ENCODE assay signal across 9 mouse cellular contexts in the genomic region with DNA sequence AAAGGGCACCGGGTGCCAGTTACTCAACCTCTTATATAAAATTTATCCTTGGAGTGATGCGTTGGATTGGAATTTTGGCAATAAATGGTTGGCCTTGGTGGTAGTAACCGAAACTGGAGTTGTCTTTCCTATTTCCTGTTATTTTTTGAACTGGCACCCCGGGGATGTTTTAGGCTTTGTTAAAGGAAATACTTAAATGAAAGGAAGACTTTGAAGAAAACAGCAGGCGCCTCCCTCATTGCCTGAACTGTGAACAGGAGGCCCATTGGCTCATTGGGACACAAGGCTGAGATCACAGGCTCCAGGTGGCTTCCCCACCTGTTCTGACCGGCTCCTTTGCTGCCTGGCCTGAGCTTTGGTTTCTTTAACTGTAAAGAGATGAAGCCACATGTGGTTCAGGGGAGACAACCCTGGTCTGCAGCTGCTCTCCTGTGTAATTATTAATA. TPM values are rescaled to one million over a fixed set of nuclear protein-coding genes. Genes with fewer than 3 reads are reported as not detected.
DNase-seq lines count a peak whose midpoint lies in the region; ATAC-seq and TF ChIP-seq lines count a peak whose summit lies in the region.
"Had no signal": no experiment of that assay in that cellular context is flagged by ENCODE, and none has a peak within 500 bp of the region (broad histone marks: within the 10 kb centered on the region; RNA-seq: fewer than 3 reads in every experiment).

No protein-coding gene starts in this region.

- DNase-seq in heart, postnatal 0 days (ENCODE audit: low spot score): no peak
- DNase-seq in heart, postnatal 10 days: no peak
- peak; percentile 64 for DNase-seq in 3134 (ENCODE audit: extremely low read depth, insufficient read length, low spot score)
- no peak for DNase-seq in layer of hippocampus, postnatal 10 days (ENCODE audit: low spot score in 2 of 2)
- DNase-seq in right cerebral cortex, adult 18-20 months: no peak
- DNase-seq in left cerebral cortex, postnatal 14 days (ENCODE audit: low spot score in 2 of 2): no peak
- DNase-seq: heart, adult 2 months had no signal

- H3K9me3 ChIP-seq in heart, postnatal 0 days (replicated peaks; ENCODE audit: control insufficient read depth, low read length): no peaks in the 10 kb centered on the region
- no peaks in the 10 kb centered on the region for H3K9me3 ChIP-seq in embryonic facial prominence, embryonic 12.5 days
- H3K9me3 ChIP-seq in limb, embryonic 12.5 days: no peaks in the 10 kb centered on the region

- TF ChIP-seq EP300 in heart, postnatal 0 days (IDR thresholded peaks at IDR 0.05; ENCODE audit: low read depth): no peak

- no peak overlapping the region for H3K4me3 ChIP-seq in heart, postnatal 0 days (ENCODE audit: low read depth, low read length)
- no peak overlapping the region for H3K4me3 ChIP-seq in embryonic facial prominence, embryonic 12.5 days
- no peak overlapping the region for H3K4me3 ChIP-seq in limb, embryonic 12.5 days (replicated peaks)
- H3K4me3 ChIP-seq: heart, adult 2 months had no signal

- H3K4me1 ChIP-seq in heart, postnatal 0 days (ENCODE audit: control insufficient read depth, insufficient read depth): 0 out of 2 replicates have a peak, but pooled peaks cover 11% of the 10 kb centered on the region
- peaks cover 22% of the 10 kb centered on the region; the same call in 1 of the 2 replicates for H3K4me1 ChIP-seq in embryonic facial prominence, embryonic 12.5 days
- peaks cover 35% of the 10 kb centered on the region for H3K4me1 ChIP-seq in limb, embryonic 12.5 days (replicated peaks)

- no peaks in the 10 kb centered on the region for H3K27me3 ChIP-seq in heart, postnatal 0 days (ENCODE audit: control insufficient read depth, insufficient read depth, low read length)
- no peaks in the 10 kb centered on the region for H3K27me3 ChIP-seq in embryonic facial prominence, embryonic 12.5 days
- H3K27me3 ChIP-seq in limb, embryonic 12.5 days: no peaks in the 10 kb centered on the region

- 66% methylated on average over 6 of the region's 6 CpGs for WGBS in heart, postnatal 0 days
- 40% methylated on average over 6 of the region's 6 CpGs for WGBS in embryonic facial prominence, embryonic 12.5 days
- WGBS in limb, embryonic 12.5 days: 29% methylated on average over 6 of the region's 6 CpGs

- no peak for ATAC-seq in heart, postnatal 0 days (ENCODE audit: insufficient read depth, low read depth)
- ATAC-seq in embryonic facial prominence, embryonic 12.5 days (ENCODE audit: insufficient number of reproducible peaks, insufficient read depth, low FRiP score, low TSS enrichment): 0 out of 2 replicates have a peak, but pooled peaks have one; percentile 52
- ATAC-seq in limb, embryonic 12.5 days (ENCODE audit: insufficient number of reproducible peaks, insufficient read depth, low FRiP score, low TSS enrichment, low read depth): peak; percentile 78; the same call in 1 of the 2 replicates

- H3K9ac ChIP-seq in heart, postnatal 0 days (replicated peaks; ENCODE audit: low read depth, low read length): no peak overlapping the region
- no peak overlapping the region for H3K9ac ChIP-seq in embryonic facial prominence, embryonic 12.5 days
- H3K9ac ChIP-seq in limb, embryonic 12.5 days (replicated peaks): no peak overlapping the region

- 0 out of 2 replicates have a peak overlapping the region, but pooled peaks have one; percentile 1 for H3K27ac ChIP-seq in heart, postnatal 0 days (ENCODE audit: low read depth)
- H3K27ac ChIP-seq in embryonic facial prominence, embryonic 12.5 days: no peak overlapping the region
- H3K27ac ChIP-seq in limb, embryonic 12.5 days: peak overlapping the region; percentile 47; the same call in 1 of the 2 replicates
- H3K27ac ChIP-seq: heart, adult 2 months had no signal

- H3K4me2 ChIP-seq in heart, postnatal 0 days (ENCODE audit: low read depth, low read length): no peak overlapping the region
- no peak overlapping the region for H3K4me2 ChIP-seq in embryonic facial prominence, embryonic 12.5 days (replicated peaks)
- H3K4me2 ChIP-seq in limb, embryonic 12.5 days: no peak overlapping the region

- TF ChIP-seq CTCF in heart, postnatal 0 days (IDR thresholded peaks at IDR 0.05; ENCODE audit: low read depth): no peak

- intact Hi-C loops in heart, postnatal 10 days (cut with DNase I): no loop called here
- intact Hi-C loops in left cerebral cortex, postnatal 14 days (cut with DNase I): no loop called here

- H3K36me3 ChIP-seq in heart, postnatal 0 days (replicated peaks; ENCODE audit: control insufficient read depth, insufficient read depth, low read length): peaks cover 14% of the 10 kb centered on the region
- H3K36me3 ChIP-seq in embryonic facial prominence, embryonic 12.5 days: no peaks in the 10 kb centered on the region
- H3K36me3 ChIP-seq in limb, embryonic 12.5 days: peaks cover 5% of the 10 kb centered on the region; the same call in 1 of the 2 replicates

RNA-seq across cellular contexts. Expression of a gene that starts 39.4 kb away (rescaled TPM):
- 5.4 and 8.7 TPM in 2 replicates for total RNA-seq in heart, postnatal 0 days (2014; rRNA removed; ENCODE audit: low replicate concordance)
- polyA plus RNA-seq in heart, postnatal 0 days (2015; fragmentation: Nextera tagmentation; extraction: Ambion mirVana): 10.2 and 10.8 TPM in 2 replicates
- 1 to 10 TPM; 3.3 to 3.9 TPM for total RNA-seq in heart, postnatal 10 days (2021)
- 16.7 and 19.7 TPM in 2 replicates for polyA plus RNA-seq in embryonic facial prominence, embryonic 12.5 days (2016; fragmentation: Nextera tagmentation; extraction: Ambion mirVana)
- 19.7 and 20.0 TPM in 2 replicates for polyA plus RNA-seq in limb, embryonic 12.5 days (2016; fragmentation: Nextera tagmentation; extraction: Ambion mirVana)
- 1 to 10 TPM; 3.1 to 3.6 TPM for total RNA-seq in layer of hippocampus, postnatal 10 days (2021)
- total RNA-seq in left cerebral cortex, postnatal 14 days (2021): 1 to 10 TPM; 3.0 to 3.1 TPM
